Mouse (Mus musculus): ENCODE measurements around the gene Cyp2d26. TPM values are rescaled to one million over a fixed set of nuclear protein-coding genes. Genes with fewer than 3 reads are reported as not detected.
"Not testable (repeated sequence)": the region's sequence is repeated elsewhere in the genome, so short reads cannot be mapped to it uniquely, and the experiment has no call there.

Gene Cyp2d26
- polyA plus RNA-seq, 1 experiment from 2014 or later, result 2.7 TPM

- Histone ChIP-seq H3K36me3 (peaks cover 5% of the 10 kb centered on the region), H3K27me3 (replicated peaks) (no peaks in the 10 kb centered on the region), H3K9ac (no peak overlapping the region), H3K4me3 (no peak overlapping the region), H3K27ac (no peak overlapping the region), H3K9me3 (replicated peaks) (no peaks in the 10 kb centered on the region), H3K4me2 (no peak overlapping the region), H3K4me1 (peaks cover 7% of the 10 kb centered on the region)
- WGBS (ENCODE audit: insufficient replicate concordance), result 64% methylated on average over 5 of the region's 5 CpGs
- no peak for ATAC-seq
These were observed 10.9 kb upstream of the Cyp2d26 start for GRCm38 (mm10) chr15:82804708-82805639.

GRCm38 (mm10) chr15:82795936-82796440 lies 1.9 kb upstream of the Cyp2d26 start:
- Histone ChIP-seq H3K4me2 (no peak overlapping the region), H3K4me3 (no peak overlapping the region), H3K27me3 (replicated peaks) (no peaks in the 10 kb centered on the region), H3K27ac (no peak overlapping the region), H3K36me3 (no peaks in the 10 kb centered on the region), H3K9me3 (replicated peaks) (no peaks in the 10 kb centered on the region), H3K4me1 (no peaks in the 10 kb centered on the region; the same call in 1 of the 2 replicates), H3K9ac (no peak overlapping the region)
- WGBS (ENCODE audit: insufficient replicate concordance), result 58% methylated on average over 3 of the region's 3 CpGs
- no peak for ATAC-seq

GRCm38 (mm10) chr15:82793868-82794267 lies 226 bp downstream of the Cyp2d26 start:
- ATAC-seq, result no peak
- Histone ChIP-seq H3K9me3 (replicated peaks) (no peaks in the 10 kb centered on the region), H3K27ac (no peak overlapping the region), H3K27me3 (replicated peaks) (no peaks in the 10 kb centered on the region), H3K4me1 (no peaks in the 10 kb centered on the region; the same call in 1 of the 2 replicates), H3K4me3 (no peak overlapping the region), H3K9ac (no peak overlapping the region), H3K36me3 (no peaks in the 10 kb centered on the region), H3K4me2 (no peak overlapping the region)
- WGBS (ENCODE audit: insufficient replicate concordance), result 59% methylated on average over 6 of the region's 6 CpGs

GRCm38 (mm10) chr15:82793454-82793853 lies 640 bp downstream of the Cyp2d26 start:
- ATAC-seq, result no peak
- Histone ChIP-seq H3K27me3 (replicated peaks) (no peaks in the 10 kb centered on the region), H3K4me2 (no peak overlapping the region), H3K9me3 (replicated peaks) (no peaks in the 10 kb centered on the region), H3K4me1 (no peaks in the 10 kb centered on the region; the same call in 1 of the 2 replicates), H3K9ac (no peak overlapping the region), H3K27ac (no peak overlapping the region), H3K4me3 (no peak overlapping the region), H3K36me3 (no peaks in the 10 kb centered on the region)
- 38% methylated on average over 1 of the region's 1 CpGs for WGBS (ENCODE audit: insufficient replicate concordance)

GRCm38 (mm10) chr15:82792566-82792965 lies 1.5 kb downstream of the Cyp2d26 start:
- Histone ChIP-seq H3K4me2 (no peak overlapping the region), H3K36me3 (no peaks in the 10 kb centered on the region), H3K9me3 (replicated peaks) (no peaks in the 10 kb centered on the region), H3K9ac (no peak overlapping the region), H3K4me3 (no peak overlapping the region), H3K27ac (no peak overlapping the region), H3K27me3 (replicated peaks) (no peaks in the 10 kb centered on the region), H3K4me1 (no peaks in the 10 kb centered on the region; the same call in 1 of the 2 replicates)
- ATAC-seq, result no peak
- 84% methylated on average over 11 of the region's 11 CpGs for WGBS (ENCODE audit: insufficient replicate concordance)

GRCm38 (mm10) chr15:82784581-82784980 lies 9.5 kb downstream of the Cyp2d26 start:
- Histone ChIP-seq H3K4me2 (no peak overlapping the region), H3K9me3 (replicated peaks) (no peaks in the 10 kb centered on the region), H3K4me3 (no peak overlapping the region), H3K36me3 (no peaks in the 10 kb centered on the region), H3K9ac (no peak overlapping the region), H3K27me3 (replicated peaks) (no peaks in the 10 kb centered on the region), H3K27ac (no peak overlapping the region), H3K4me1 (no peaks in the 10 kb centered on the region)
- ATAC-seq, result no peak
- WGBS (ENCODE audit: insufficient replicate concordance), result 41% methylated on average over 1 of the region's 1 CpGs

- Histone ChIP-seq H3K9ac (no peak overlapping the region), H3K36me3 (no peaks in the 10 kb centered on the region), H3K4me1 (no peaks in the 10 kb centered on the region), H3K9me3 (replicated peaks) (no peaks in the 10 kb centered on the region), H3K27me3 (replicated peaks) (no peaks in the 10 kb centered on the region), H3K4me3 (no peak overlapping the region), H3K4me2 (no peak overlapping the region), H3K27ac (no peak overlapping the region)
- 71% methylated on average over 1 of the region's 1 CpGs for WGBS (ENCODE audit: insufficient replicate concordance)
- ATAC-seq, result no peak
These were observed 10.3 kb downstream of the Cyp2d26 start for GRCm38 (mm10) chr15:82783800-82784199.

- not testable (repeated sequence) for H3K4me1 ChIP-seq; H3K9ac ChIP-seq; ATAC-seq; H3K9me3 ChIP-seq (replicated peaks); H3K27ac ChIP-seq; H3K4me3 ChIP-seq; H3K4me2 ChIP-seq; H3K27me3 ChIP-seq (replicated peaks); H3K36me3 ChIP-seq
- 60% methylated on average over 5 of the region's 5 CpGs for WGBS (ENCODE audit: insufficient replicate concordance)
These were observed 16.2 kb downstream of the Cyp2d26 start for GRCm38 (mm10) chr15:82777856-82778255.

- Histone ChIP-seq H3K36me3 (no peaks in the 10 kb centered on the region), H3K4me1 (no peaks in the 10 kb centered on the region), H3K9ac (no peak overlapping the region), H3K4me3 (no peak overlapping the region), H3K9me3 (replicated peaks) (no peaks in the 10 kb centered on the region), H3K27ac (no peak overlapping the region), H3K27me3 (replicated peaks) (no peaks in the 10 kb centered on the region), H3K4me2 (no peak overlapping the region)
- no peak for ATAC-seq
- WGBS (ENCODE audit: insufficient replicate concordance), result 61% methylated on average over 2 of the region's 2 CpGs
These were observed 28.2 kb downstream of the Cyp2d26 start for GRCm38 (mm10) chr15:82765943-82766342.

GRCm38 (mm10) chr15:82764881-82765280 lies 29.2 kb downstream of the Cyp2d26 start:
- H3K4me1 ChIP-seq, result no peaks in the 10 kb centered on the region
- H3K9ac ChIP-seq, result no peak overlapping the region
- H3K27me3 ChIP-seq (replicated peaks), result no peaks in the 10 kb centered on the region
- no peak overlapping the region for H3K27ac ChIP-seq
- no peaks in the 10 kb centered on the region for H3K9me3 ChIP-seq (replicated peaks)
- H3K4me3 ChIP-seq, result no peak overlapping the region
- WGBS (ENCODE audit: insufficient replicate concordance), result 54% methylated on average over 6 of the region's 6 CpGs
- H3K36me3 ChIP-seq, result no peaks in the 10 kb centered on the region
- no peak for ATAC-seq
- H3K4me2 ChIP-seq, result no peak overlapping the region

GRCm38 (mm10) chr15:82763631-82764420 lies 30.3 kb downstream of the Cyp2d26 start, which contains the start of gene Cyp2d40:
Gene Cyp2d40 (minus strand): TSS chr15:82764183.
- WGBS (ENCODE audit: insufficient replicate concordance), result 71% methylated on average over 9 of the region's 9 CpGs

GRCm38 (mm10) chr15:82748141-82748540 lies 46.0 kb downstream of the Cyp2d26 start:
- Histone ChIP-seq H3K27ac (no peak overlapping the region), H3K4me3 (no peak overlapping the region), H3K36me3 (no peaks in the 10 kb centered on the region), H3K9ac (no peak overlapping the region), H3K27me3 (replicated peaks) (no peaks in the 10 kb centered on the region), H3K4me2 (no peak overlapping the region), H3K4me1 (no peaks in the 10 kb centered on the region), H3K9me3 (replicated peaks) (peaks cover 12% of the 10 kb centered on the region; the same call in 1 of the 2 replicates)
- WGBS (ENCODE audit: insufficient replicate concordance), result 37% methylated on average over 1 of the region's 1 CpGs
- ATAC-seq, result no peak

More at GRCm38 (mm10) chr15:82763631-82764420, 30.3 kb downstream of the Cyp2d26 start, which contains the start of gene Cyp2d40:
- no peak within 1 kb of the TSS for H3K4me3 ChIP-seq
- H3K36me3 ChIP-seq, result no peaks in the 10 kb centered on the region
- H3K27ac ChIP-seq, result no peak within 1 kb of the TSS
- no peaks in the 10 kb centered on the region for H3K9me3 ChIP-seq (replicated peaks)
- ATAC-seq, result no peak
- no peak within 1 kb of the TSS for H3K4me2 ChIP-seq
- no peaks in the 10 kb centered on the region for H3K27me3 ChIP-seq (replicated peaks)
- H3K9ac ChIP-seq, result no peak within 1 kb of the TSS
- no peaks in the 10 kb centered on the region for H3K4me1 ChIP-seq

All from liver, embryonic 12.5 days (tissue).